Mouse (Mus musculus) left cerebral cortex, adult 18-20 months (tissue): ENCODE measurements around the gene Frem2. TPM values are rescaled to one million over a fixed set of nuclear protein-coding genes. Genes with fewer than 3 reads are reported as not detected.

Experiments used
- DNase-seq, 2 experiments: peaks; one replicate each; pipeline ENCODE4 v3.0.0; 2021 to 2022; ENCODE audit warnings: low spot score in 2 of 2, mixed read lengths in 1 of 2
- total RNA-seq, 2 experiments: library from RNA; stranded (reverse); gene quantifications; 2 replicates each; pipeline ENCODE4 v1.2.3; 2021

Gene Frem2
- total RNA-seq, 2 experiments from 2014 or later, result 2.1 TPM

DNA sequence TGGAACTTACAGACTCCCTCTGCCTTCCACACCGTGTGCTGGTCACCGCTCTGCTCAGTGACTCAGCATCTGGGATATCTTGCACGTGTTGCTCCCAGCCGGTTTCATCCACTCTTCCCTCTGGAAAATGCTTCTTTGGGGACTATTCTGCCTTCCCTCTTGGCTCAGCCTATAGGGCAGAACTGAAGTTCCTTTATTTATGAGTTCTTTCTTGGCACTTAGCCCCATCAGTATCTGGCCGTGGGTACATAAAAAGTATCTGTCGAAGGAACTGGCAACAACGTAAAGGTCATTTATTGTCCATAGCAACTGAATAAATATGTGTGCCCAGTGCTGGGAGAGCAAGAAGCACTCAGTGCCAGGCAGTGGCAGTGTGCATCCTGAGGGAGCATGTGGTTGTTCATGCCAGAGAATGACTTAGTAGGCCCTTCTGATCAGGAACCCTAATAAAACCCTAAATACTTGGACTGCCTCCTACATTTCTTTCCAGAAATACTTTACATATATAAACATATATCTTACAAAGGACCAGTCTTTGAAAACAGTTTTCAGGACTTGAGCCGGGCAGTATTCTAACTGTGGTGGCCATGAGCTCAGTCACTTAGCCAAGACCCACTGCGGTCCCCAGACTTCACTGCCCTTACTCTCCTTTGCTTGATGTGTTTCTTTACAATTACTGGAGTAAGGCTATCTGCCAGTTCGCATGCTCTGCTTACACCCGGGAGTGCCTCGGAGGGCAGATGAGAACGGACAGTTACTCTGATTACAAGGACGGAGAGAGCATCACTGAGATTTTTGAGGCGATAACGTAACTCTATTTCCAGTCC lies 99.6 kb downstream of the Frem2 start:
- no peak for DNase-seq

- no peak for DNase-seq
These were observed 101.9 kb downstream of the Frem2 start for GRCm38 (mm10) chr3:53555031-53555952.

GRCm38 (mm10) chr3:53552691-53553090 lies 104.5 kb downstream of the Frem2 start:
- no peak for DNase-seq

DNA sequence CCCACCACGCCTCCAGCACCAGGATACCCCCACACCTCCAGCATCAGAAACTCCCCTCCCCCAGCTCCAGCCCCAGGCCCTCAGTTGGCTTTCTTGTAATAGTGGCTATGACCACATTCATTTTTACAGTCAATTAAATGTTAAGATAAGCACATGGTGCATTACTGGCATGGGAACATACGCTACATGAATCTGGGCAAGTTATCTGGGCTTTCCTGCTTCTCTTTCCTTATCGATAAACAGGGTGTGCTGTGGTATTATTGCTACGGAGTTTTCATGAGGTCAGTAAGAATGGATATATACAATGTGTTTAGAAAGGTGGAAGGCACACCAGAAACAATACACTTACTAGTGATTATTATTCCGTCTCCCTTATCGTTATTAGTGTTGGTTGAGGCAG lies 125.1 kb downstream of the Frem2 start:
- no peak for DNase-seq

DNA sequence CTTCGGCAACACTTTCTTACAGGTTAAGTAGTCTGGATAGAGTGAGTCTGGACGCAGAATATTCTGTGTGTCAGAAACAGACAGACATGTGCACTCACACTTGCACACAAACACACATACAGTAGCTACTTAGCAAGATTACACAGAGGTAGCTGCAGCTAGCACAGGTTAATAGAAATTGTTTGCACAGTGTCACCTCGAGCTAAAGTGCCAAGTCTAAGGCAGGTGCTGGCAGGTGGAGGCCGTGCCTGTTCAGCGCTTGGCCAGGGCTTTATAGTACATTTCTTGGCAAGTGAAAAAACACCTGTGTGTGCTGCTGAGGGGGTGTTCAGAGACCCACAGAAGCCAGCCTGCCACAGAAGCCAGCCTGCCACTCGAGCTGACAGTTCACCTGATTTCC lies 126.8 kb downstream of the Frem2 start:
- DNase-seq, result no peak

- DNase-seq, result peak; percentile 85 to 90
These were observed 131.4 kb downstream of the Frem2 start for GRCm38 (mm10) chr3:53525737-53526136.

GRCm38 (mm10) chr3:53522794-53523193 lies 134.4 kb downstream of the Frem2 start:
- no peak for DNase-seq

DNA sequence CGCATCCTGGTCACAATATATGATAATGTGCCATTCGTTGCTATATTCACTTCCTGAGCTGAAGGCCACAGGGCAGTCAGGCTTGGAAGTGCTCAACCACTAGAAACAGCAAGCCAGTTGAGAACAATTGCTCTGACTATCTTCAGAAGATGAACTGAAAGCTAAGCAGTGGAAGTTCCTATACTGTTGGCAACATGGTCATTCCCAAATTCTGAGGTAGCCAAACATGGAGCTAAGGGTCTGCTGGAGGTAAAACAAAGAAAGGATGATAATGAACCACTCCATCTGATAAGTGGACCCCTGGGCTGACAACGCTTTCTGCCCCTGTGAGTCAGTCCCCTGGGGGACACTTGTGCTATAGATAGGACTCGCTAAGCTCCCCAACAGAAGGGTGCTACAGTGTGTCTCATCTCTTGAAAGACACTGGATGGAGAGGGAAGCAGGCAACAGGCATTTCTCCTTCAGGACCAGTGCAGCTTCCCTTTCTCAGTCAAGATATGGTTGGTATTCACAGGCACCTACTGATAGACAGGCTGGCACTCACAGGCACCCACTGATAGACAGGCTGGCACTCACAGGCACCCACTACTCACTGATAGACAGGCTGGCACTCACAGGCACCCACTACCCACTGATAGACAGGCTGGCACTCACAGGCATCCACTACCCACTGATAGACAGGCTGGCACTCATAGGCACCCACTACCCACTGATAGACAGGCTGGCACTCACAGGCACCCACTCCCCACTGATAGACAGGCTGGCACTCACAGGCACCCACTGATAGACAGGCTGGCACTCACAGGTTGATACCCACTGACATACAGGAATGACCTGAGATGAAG lies 142.7 kb downstream of the Frem2 start:
- no peak for DNase-seq

DNA sequence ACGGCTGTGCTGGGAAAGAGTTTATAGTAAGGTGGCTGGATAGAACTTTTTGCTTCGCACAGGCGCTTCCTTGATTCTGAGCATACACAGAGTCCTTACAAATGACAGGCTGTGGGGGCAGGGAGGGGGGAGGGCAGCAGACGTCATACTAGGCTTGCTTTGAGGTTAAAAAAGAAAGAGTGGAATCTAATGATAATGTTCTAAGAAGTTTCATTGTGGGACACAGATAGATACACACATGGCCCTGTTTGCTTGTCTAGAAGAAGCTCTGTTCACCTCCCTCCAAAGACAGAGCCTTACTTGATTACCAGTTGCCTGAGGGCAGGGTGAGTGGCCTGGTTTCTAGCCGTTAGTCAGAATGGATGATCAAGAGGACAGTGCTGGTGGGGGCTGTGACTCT lies 144.1 kb downstream of the Frem2 start:
- no peak for DNase-seq

DNA sequence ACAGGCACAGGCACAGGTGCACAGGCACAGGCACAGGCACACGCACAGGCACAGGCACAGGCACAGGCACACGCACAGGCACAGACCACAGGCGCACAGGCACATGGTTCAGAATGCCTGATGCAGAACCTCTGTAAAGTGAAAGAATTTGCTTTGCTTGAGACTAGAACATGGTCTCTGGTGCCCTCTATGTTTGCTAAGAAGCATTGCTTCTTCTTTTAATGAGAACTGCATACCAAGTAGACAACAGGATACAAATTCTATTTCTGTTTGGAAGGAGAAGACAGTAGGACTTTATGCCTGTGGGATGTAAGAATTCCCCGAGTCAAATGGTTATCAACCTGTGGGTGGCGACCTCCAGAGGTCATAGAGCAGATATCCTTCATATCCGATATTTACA lies 154.7 kb downstream of the Frem2 start:
- no peak for DNase-seq

DNA sequence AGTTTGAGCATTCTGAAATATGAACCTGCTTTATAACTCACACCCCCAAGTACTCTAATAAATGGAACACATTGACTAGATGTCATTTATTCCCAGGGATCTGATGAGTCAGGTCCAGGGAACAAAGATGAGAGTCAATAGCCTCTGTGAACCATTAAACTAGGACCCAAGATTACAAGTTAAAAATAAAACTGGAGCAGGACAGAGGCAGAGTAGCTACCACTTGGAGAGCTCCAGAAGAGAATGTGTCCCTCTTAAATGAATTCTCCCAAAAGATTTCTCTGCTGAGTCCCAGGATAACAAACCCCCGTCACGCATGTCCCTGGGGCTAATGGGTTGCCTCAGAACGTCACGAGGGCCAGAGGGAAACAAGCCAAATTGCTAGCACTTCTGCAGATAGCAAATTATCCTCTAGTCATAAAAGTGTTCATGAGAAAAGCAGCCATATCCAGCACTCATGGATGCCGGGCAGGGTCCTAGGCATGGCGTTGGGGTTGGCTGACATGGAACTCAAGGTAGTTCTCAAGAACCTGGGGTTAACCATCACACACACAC lies 158.7 kb downstream of the Frem2 start:
- no peak for DNase-seq

- DNase-seq, result no peak
These were observed 168.8 kb downstream of the Frem2 start, which contains the start of gene Stoml3 for GRCm38 (mm10) chr3:53488353-53488752. Gene Stoml3, plus strand, starts transcription at chr3:53488653.

DNA sequence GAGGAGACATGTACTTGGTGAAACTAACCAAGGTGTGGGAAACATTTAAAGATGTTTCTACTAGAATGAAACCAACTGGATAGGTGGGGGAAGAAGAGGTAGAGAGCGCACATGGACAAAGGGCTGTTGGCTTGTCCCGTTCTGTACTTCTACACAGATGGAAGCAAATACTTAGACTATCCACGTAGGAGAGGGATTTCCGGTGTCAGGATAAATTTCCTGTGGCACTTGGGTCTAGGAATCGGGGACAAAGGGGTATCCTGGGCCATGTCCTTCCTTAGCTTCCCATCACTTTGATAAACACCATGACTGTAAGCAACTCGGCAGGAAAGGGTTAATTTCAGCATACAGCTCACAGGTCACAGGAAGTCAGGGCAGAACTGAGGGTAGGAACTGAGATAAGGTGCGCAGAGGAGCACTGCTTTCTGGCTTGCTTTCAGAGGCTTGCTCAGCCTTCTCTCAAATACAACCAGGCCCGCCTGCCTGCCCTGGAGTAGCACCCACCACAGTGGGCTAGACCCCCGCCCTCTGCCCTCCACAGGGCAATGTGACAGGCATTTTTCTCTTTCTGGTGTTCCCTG lies 170.1 kb downstream of the Frem2 start:
- DNase-seq, result no peak

GRCm38 (mm10) chr3:53486561-53486960 lies 170.6 kb downstream of the Frem2 start:
- no peak for DNase-seq

GRCm38 (mm10) chr3:53483414-53484059 lies 173.6 kb downstream of the Frem2 start:
- no peak for DNase-seq

- no peak for DNase-seq
These were observed 178.6 kb downstream of the Frem2 start for GRCm38 (mm10) chr3:53478419-53479046.

GRCm38 (mm10) chr3:53477468-53477867 lies 179.7 kb downstream of the Frem2 start:
- no peak for DNase-seq

DNA sequence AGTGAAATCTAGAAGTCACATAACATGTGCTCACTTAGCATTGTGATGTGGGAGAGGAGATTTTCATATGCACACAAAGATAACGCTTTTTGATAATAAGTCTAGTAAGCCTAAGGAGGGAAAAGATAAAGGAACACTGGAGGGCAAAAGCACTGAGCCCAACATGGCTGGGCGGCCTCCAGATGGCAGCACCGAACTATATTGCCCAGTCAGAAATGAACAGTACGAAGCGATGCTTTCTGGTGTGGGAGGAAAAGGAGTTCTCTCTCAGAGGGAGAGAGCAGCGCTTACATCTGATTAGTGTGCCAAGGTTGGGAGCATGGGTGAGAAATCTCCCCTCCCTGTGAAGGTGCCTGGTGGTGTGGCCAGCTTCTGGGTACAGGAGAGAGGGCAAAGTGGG lies 181.3 kb downstream of the Frem2 start:
- peak; percentile 23 to 33 for DNase-seq

- DNase-seq, result no peak
These were observed 183.0 kb downstream of the Frem2 start for GRCm38 (mm10) chr3:53474179-53474578.
